In genomic region chr2:146361076-146361475, GRCm38 (mm10) we compare ENCODE assay signal across 26 mouse cellular contexts.
"Had no signal": no experiment of that assay in that cellular context is flagged by ENCODE, and none has a peak within 500 bp of the region (broad histone marks: within the 10 kb centered on the region; RNA-seq: fewer than 3 reads in every experiment).

No protein-coding gene starts in this region.

- H3K4me3 ChIP-seq: heart, embryonic 10.5 days; heart, embryonic 12.5 days; hindbrain, embryonic 10.5 days; hindbrain, embryonic 12.5 days; intestine, embryonic 15.5 days; layer of hippocampus, adult 2 months; left cerebral cortex, adult 2 months; limb, embryonic 10.5 days; limb, embryonic 12.5 days; liver, embryonic 13.5 days; liver, embryonic 15.5 days had no signal

- H3K4me1 ChIP-seq: liver, embryonic 15.5 days had no signal

- H3K27ac ChIP-seq: heart, embryonic 10.5 days; hindbrain, embryonic 10.5 days; hindbrain, embryonic 12.5 days; hindbrain, embryonic 14.5 days; intestine, embryonic 15.5 days; layer of hippocampus, adult 2 months; left cerebral cortex, adult 2 months; limb, embryonic 10.5 days; limb, embryonic 12.5 days; liver, embryonic 13.5 days; liver, embryonic 15.5 days had no signal

- DNase-seq: gastrocnemius, postnatal 14 days; gastrocnemius, postnatal 36 days; heart, adult 18-20 months; heart, postnatal 10 days; heart, postnatal 4 days; kidney, adult 18-20 months; kidney, adult 8-10 months; kidney, postnatal 10 days; kidney, postnatal 25 days; kidney, postnatal 4 days; liver; liver, embryonic 13.5 days had no signal

- H3K9me3 ChIP-seq: heart, embryonic 10.5 days; heart, embryonic 12.5 days; hindbrain, embryonic 10.5 days; hindbrain, embryonic 12.5 days; intestine, embryonic 15.5 days; limb, embryonic 10.5 days; limb, embryonic 12.5 days; liver, embryonic 13.5 days; liver, embryonic 15.5 days had no signal

- H3K9ac ChIP-seq: heart, embryonic 12.5 days; hindbrain, embryonic 12.5 days; hindbrain, embryonic 14.5 days; intestine, embryonic 15.5 days; limb, embryonic 12.5 days; liver, embryonic 13.5 days; liver, embryonic 15.5 days had no signal

- H3K4me2 ChIP-seq: heart, embryonic 12.5 days; hindbrain, embryonic 12.5 days; hindbrain, embryonic 14.5 days; intestine, embryonic 15.5 days; limb, embryonic 12.5 days; liver, embryonic 11.5 days; liver, embryonic 13.5 days; liver, embryonic 15.5 days had no signal

- H3K27me3 ChIP-seq: heart, embryonic 12.5 days; hindbrain, embryonic 12.5 days; intestine, embryonic 15.5 days; limb, embryonic 12.5 days; liver, embryonic 13.5 days; liver, embryonic 15.5 days had no signal

- H3K36me3 ChIP-seq: heart, embryonic 10.5 days; hindbrain, embryonic 10.5 days; hindbrain, embryonic 12.5 days; intestine, embryonic 15.5 days; limb, embryonic 10.5 days; limb, embryonic 12.5 days; liver, embryonic 13.5 days; liver, embryonic 15.5 days had no signal

- ATAC-seq: inflammation-experienced regulatory T-cells, adult 6 months; intestine, embryonic 15.5 days; intestine, postnatal 0 days had no signal
